Mouse (Mus musculus): ENCODE measurements around the gene 6430571L13Rik. TPM values are rescaled to one million over a fixed set of nuclear protein-coding genes. Genes with fewer than 3 reads are reported as not detected.

The 6430571L13Rik gene
- total and polyA plus RNA-seq, 2 experiments = 0.46 to 1.6 TPM

GRCm38 (mm10) chr9:107375451-107375850 is 35.0 kb downstream of the 6430571L13Rik start:
- Histone ChIP-seq H3K79me2 (ENCODE audit: control insufficient read depth, insufficient read depth, low read length) (no peaks in the 10 kb centered on the region), H3K36me3 (ENCODE audit: control insufficient read depth, insufficient read depth, low read length) (no peaks in the 10 kb centered on the region), H3K4me1 (ENCODE audit: control insufficient read depth, insufficient read depth, low read length) (no peaks in the 10 kb centered on the region), H3K27ac (replicated peaks; ENCODE audit: insufficient read depth, low read depth, low read length) (no peak overlapping the region), H3K9ac (ENCODE audit: low read depth, low read length) (no peak overlapping the region), H3K27me3 (ENCODE audit: control insufficient read depth, insufficient read depth, low read length) (peaks cover 20% of the 10 kb centered on the region), H3K4me3 (ENCODE audit: insufficient read depth, low read depth, low read length) (no peak overlapping the region)
- 18% methylated on average over 5 of the region's 5 CpGs for WGBS
- TF ChIP-seq POLR2A (IDR thresholded peaks at IDR 0.05; ENCODE audit: extremely low read depth, insufficient read depth, low read length) (no peak), CTCF (IDR thresholded peaks at IDR 0.05; ENCODE audit: low read depth, low read length) (no peak)
- DNase-seq (ENCODE audit: extremely low read depth, low read depth, low spot score) = no peak

- no peaks in the 10 kb centered on the region for H3K79me2 ChIP-seq (ENCODE audit: control insufficient read depth, insufficient read depth, low read length)
- no peak for DNase-seq (ENCODE audit: extremely low read depth, low read depth, low spot score)
- H3K4me3 ChIP-seq (ENCODE audit: insufficient read depth, low read depth, low read length) = no peak overlapping the region
- H3K4me1 ChIP-seq (ENCODE audit: control insufficient read depth, insufficient read depth, low read length) = no peaks in the 10 kb centered on the region
- H3K27me3 ChIP-seq (ENCODE audit: control insufficient read depth, insufficient read depth, low read length) = peaks cover 20% of the 10 kb centered on the region
- no peak overlapping the region for H3K27ac ChIP-seq (replicated peaks; ENCODE audit: insufficient read depth, low read depth, low read length)
- TF ChIP-seq CTCF (IDR thresholded peaks at IDR 0.05; ENCODE audit: low read depth, low read length) (no peak), POLR2A (IDR thresholded peaks at IDR 0.05; ENCODE audit: extremely low read depth, insufficient read depth, low read length) (no peak)
- no peak overlapping the region for H3K9ac ChIP-seq (ENCODE audit: low read depth, low read length)
- no peaks in the 10 kb centered on the region for H3K36me3 ChIP-seq (ENCODE audit: control insufficient read depth, insufficient read depth, low read length)
- WGBS = 2% methylated on average over 35 of the region's 35 CpGs
These were observed 37.6 kb downstream of the 6430571L13Rik start for GRCm38 (mm10) chr9:107377961-107378512.

- H3K36me3 ChIP-seq (ENCODE audit: control insufficient read depth, insufficient read depth, low read length) = no peaks in the 10 kb centered on the region
- TF ChIP-seq CTCF (IDR thresholded peaks at IDR 0.05; ENCODE audit: low read depth, low read length) = no peak
- no peaks in the 10 kb centered on the region for H3K79me2 ChIP-seq (ENCODE audit: control insufficient read depth, insufficient read depth, low read length)
- 10% methylated on average over 8 of the region's 8 CpGs for WGBS
- no peak overlapping the region for H3K9ac ChIP-seq (ENCODE audit: low read depth, low read length)
- no peak overlapping the region for H3K4me3 ChIP-seq (ENCODE audit: insufficient read depth, low read depth, low read length)
- no peak overlapping the region for H3K27ac ChIP-seq (replicated peaks; ENCODE audit: insufficient read depth, low read depth, low read length)
- H3K27me3 ChIP-seq (ENCODE audit: control insufficient read depth, insufficient read depth, low read length) = peaks cover 11% of the 10 kb centered on the region
- DNase-seq (ENCODE audit: extremely low read depth, low read depth, low spot score) = no peak
- no peaks in the 10 kb centered on the region for H3K4me1 ChIP-seq (ENCODE audit: control insufficient read depth, insufficient read depth, low read length)
These were observed 41.3 kb downstream of the 6430571L13Rik start for GRCm38 (mm10) chr9:107381723-107382122.

GRCm38 (mm10) chr9:107384396-107384795 is 44.0 kb downstream of the 6430571L13Rik start:
- Histone ChIP-seq H3K9ac (ENCODE audit: low read depth, low read length) (no peak overlapping the region), H3K4me3 (ENCODE audit: insufficient read depth, low read depth, low read length) (no peak overlapping the region), H3K27ac (replicated peaks; ENCODE audit: insufficient read depth, low read depth, low read length) (no peak overlapping the region), H3K4me1 (ENCODE audit: control insufficient read depth, insufficient read depth, low read length) (no peaks in the 10 kb centered on the region), H3K27me3 (ENCODE audit: control insufficient read depth, insufficient read depth, low read length) (peaks cover 5% of the 10 kb centered on the region; the same call in 1 of the 2 replicates), H3K36me3 (ENCODE audit: control insufficient read depth, insufficient read depth, low read length) (no peaks in the 10 kb centered on the region), H3K79me2 (ENCODE audit: control insufficient read depth, insufficient read depth, low read length) (no peaks in the 10 kb centered on the region)
- DNase-seq (ENCODE audit: extremely low read depth, low read depth, low spot score) = no peak
- TF ChIP-seq CTCF (IDR thresholded peaks at IDR 0.05; ENCODE audit: low read depth, low read length) = no peak
- TF ChIP-seq POLR2A (IDR thresholded peaks at IDR 0.05; ENCODE audit: extremely low read depth, insufficient read depth, low read length) = no peak
- WGBS = 48% methylated on average over 3 of the region's 3 CpGs

GRCm38 (mm10) chr9:107386722-107387121 is 46.3 kb downstream of the 6430571L13Rik start:
- no peak for DNase-seq (ENCODE audit: extremely low read depth, low read depth, low spot score)
- no peaks in the 10 kb centered on the region for H3K79me2 ChIP-seq (ENCODE audit: control insufficient read depth, insufficient read depth, low read length)
- no peaks in the 10 kb centered on the region for H3K27me3 ChIP-seq (ENCODE audit: control insufficient read depth, insufficient read depth, low read length)
- no peak overlapping the region for H3K9ac ChIP-seq (ENCODE audit: low read depth, low read length)
- H3K4me1 ChIP-seq (ENCODE audit: control insufficient read depth, insufficient read depth, low read length) = no peaks in the 10 kb centered on the region
- H3K4me3 ChIP-seq (ENCODE audit: insufficient read depth, low read depth, low read length) = no peak overlapping the region
- 53% methylated on average over 3 of the region's 3 CpGs for WGBS
- H3K36me3 ChIP-seq (ENCODE audit: control insufficient read depth, insufficient read depth, low read length) = no peaks in the 10 kb centered on the region
- TF ChIP-seq POLR2A (IDR thresholded peaks at IDR 0.05; ENCODE audit: extremely low read depth, insufficient read depth, low read length) (no peak), CTCF (IDR thresholded peaks at IDR 0.05; ENCODE audit: low read depth, low read length) (peak; percentile 63; the same call in 1 of the 2 replicates)
- no peak overlapping the region for H3K27ac ChIP-seq (replicated peaks; ENCODE audit: insufficient read depth, low read depth, low read length)

- Histone ChIP-seq H3K79me2 (ENCODE audit: control insufficient read depth, insufficient read depth, low read length) (no peaks in the 10 kb centered on the region), H3K4me3 (ENCODE audit: insufficient read depth, low read depth, low read length) (no peak overlapping the region), H3K9ac (ENCODE audit: low read depth, low read length) (no peak overlapping the region), H3K27ac (replicated peaks; ENCODE audit: insufficient read depth, low read depth, low read length) (no peak overlapping the region), H3K36me3 (ENCODE audit: control insufficient read depth, insufficient read depth, low read length) (no peaks in the 10 kb centered on the region), H3K27me3 (ENCODE audit: control insufficient read depth, insufficient read depth, low read length) (no peaks in the 10 kb centered on the region), H3K4me1 (ENCODE audit: control insufficient read depth, insufficient read depth, low read length) (no peaks in the 10 kb centered on the region)
- TF ChIP-seq CTCF (IDR thresholded peaks at IDR 0.05; ENCODE audit: low read depth, low read length) (no peak), POLR2A (IDR thresholded peaks at IDR 0.05; ENCODE audit: extremely low read depth, insufficient read depth, low read length) (no peak)
- WGBS = 88% methylated on average over 3 of the region's 3 CpGs
- DNase-seq (ENCODE audit: extremely low read depth, low read depth, low spot score) = no peak
These were observed 47.3 kb downstream of the 6430571L13Rik start for GRCm38 (mm10) chr9:107387708-107388107.

All from liver, adult 2 months (tissue).